Mouse (Mus musculus) embryo, embryonic 11 days (tissue): ENCODE data around the gene Mical1.

Source experiments
- DNase-seq: peaks from one replicate; pipeline ENCODE4 v3.0.0-alpha.2; 2015

Mical1 gene

DNA sequence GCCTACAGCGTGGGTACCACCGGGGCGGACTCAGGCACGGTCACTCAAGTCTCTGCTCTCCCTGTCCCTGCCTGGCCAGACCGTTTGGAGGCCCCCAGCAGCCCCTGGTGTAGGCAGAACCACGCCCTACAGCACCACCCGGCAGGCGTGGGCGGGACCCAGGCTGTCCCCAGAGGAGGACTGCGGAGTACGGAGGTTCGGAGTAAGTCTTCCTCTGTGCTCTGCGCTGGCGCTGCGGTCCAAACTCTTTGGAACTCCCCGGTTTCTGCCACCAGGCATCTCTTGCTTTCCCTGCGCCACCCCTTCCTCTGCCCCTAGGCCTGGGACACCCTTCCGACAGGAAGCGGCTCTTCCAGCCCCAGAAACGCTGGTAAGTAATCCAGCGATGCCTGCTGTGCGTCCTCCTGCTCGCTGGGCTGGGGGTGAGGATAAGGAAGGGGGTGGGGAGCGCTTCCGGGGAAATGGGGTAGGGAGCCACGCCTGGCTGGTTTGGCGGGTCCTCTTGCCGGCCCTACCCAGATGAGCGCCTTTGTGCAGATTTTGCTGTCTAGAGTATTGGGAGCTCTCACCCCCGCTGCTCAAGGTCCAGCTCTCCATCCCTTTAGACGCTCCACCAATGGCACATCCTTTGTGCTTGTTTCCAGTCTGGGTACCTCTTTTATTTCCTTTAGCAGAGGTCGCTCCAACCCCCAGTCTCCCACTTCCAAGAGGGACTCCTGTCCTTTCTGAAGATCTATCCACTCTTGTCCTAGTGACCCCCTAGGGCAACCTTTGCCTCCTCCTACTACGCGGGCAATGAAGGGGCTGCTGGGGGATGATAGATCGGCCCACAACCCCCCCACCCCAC is at the start of gene Mical1:
Gene Mical1, plus strand, starts transcription at position 144 of the 847 bp plus-strand sequence.
- DNase-seq = peak; percentile 76

DNA sequence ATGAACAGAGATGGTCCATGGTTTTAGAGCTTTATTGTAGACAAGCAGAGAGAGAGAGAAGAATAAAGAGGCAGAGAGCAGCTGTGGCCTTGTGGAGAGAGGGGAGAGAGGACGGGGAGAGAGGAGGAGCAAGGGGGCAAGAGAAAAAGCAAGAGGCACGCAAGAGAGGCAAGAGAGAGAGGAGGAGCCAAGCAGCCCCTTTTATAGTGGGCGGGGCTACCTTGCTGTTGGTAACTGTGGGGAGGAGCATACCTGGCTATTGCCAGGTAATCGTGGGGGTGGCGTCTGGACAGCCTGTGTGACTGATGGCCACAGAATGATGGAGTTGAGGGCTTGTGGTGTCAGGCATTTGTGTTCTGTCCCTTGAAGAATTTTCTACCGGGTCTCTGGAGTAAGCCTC is 49.7 kb upstream of the Mical1 start:
- DNase-seq = no peak

DNA sequence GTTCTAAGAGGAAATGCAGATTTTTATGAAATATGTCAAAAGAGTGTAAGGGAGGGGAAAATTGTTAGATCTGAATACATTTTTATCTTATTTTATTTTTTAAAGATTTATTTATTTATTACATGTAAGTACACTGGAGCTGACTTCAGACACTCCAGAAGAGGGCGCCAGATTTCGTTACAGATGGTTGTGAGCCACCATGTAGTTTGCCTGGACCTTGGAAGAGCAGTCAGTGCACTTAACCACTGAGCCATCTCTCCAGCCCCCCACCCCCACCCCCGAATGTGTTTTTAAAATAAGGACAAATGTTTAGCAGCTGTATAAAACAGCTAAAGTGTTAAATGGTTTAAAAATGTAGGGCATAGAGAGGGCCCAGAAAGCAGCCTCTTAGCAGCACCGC is 41.5 kb upstream of the Mical1 start:
- peak; percentile 61 for DNase-seq

DNA sequence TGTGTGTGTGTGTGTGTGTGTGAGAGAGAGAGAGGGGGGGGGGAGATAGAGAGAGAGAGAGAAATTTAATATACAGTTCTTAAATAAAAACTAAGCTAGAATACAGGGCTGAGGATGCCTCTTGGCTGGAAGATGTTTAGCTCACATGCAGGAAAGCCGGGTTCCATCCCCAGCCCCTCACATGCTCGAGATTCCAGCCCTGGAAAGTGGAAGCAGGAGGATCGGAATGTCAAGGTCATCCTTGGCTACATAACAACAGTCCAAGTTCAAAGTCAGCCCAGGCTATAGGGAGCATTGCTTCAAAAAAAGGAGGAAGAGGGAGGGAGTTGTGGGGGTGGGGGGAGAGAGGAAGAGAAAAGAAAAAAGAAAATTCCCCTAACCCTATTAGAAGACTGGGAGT is 41.0 kb upstream of the Mical1 start:
- no peak for DNase-seq

DNA sequence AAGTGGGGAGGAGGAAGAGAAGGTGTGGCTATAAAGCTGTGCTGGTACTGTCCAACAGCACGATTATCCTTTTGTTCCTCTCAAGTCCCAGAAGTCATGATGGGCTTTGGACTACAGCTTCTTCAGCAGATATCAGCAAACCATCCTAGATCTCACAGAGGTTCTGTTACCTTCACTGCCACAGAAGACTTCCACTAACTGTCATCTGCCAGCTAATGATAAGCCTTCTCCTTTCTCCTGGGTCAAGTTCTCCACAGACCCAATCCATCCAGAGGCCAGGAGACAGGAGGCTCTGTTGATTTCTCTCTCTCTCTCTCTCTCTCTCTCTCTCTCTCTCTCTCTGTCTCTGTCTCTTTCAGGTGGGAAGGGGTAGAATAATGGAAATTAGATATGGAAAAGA is 27.9 kb upstream of the Mical1 start:
- no peak for DNase-seq

DNA sequence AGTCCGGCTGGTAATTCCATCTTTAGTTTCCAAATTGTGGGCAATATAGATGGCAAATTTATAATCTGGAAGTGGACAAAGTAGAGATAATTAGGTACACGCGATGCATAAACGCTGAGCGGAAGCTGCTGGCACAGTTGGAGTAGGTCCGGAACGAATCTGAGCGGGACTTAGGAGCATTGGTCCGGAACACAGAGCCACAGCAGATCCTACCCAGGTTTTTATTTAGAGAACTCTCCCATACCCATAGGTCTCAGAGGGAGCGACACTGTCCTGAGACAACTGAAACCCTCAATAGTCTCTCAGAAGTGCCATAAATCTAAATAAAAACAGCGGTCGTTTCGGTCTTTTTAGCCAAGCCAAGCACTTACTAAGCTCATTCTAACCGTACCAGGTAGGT is 26.4 kb upstream of the Mical1 start:
- peak; percentile 63 for DNase-seq

DNA sequence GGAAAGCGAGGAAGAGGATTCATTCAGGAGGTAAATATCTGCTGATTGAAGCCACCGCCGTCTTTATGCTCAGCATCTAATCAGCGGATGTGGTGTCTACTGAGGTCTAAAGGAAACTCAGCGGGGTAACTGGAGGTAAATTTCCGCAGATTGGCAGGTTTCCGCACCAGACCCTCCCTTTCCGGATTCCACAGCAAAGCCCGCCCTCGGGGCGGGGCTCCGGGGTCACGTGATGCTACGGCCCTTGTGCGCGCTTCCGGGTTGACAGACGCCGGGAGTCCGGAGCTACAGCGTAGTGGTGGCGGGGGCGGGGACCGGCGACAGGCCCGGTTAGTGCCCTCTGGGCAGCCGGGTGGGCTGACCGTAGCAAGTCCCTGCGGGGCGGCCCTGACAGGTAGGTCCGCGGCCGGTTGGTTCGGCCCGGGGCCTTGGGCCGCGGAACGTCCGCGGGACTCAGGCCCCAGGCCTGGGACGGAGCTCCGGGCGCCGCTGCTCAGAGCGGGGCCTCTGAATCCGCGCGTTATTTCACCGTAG is 25.9 kb upstream of the Mical1 start, which contains the start of gene Zbtb24:
Gene Zbtb24, plus strand, starts transcription at position 247 of the 534 bp plus-strand sequence.
- peak; percentile 97 for DNase-seq

DNA sequence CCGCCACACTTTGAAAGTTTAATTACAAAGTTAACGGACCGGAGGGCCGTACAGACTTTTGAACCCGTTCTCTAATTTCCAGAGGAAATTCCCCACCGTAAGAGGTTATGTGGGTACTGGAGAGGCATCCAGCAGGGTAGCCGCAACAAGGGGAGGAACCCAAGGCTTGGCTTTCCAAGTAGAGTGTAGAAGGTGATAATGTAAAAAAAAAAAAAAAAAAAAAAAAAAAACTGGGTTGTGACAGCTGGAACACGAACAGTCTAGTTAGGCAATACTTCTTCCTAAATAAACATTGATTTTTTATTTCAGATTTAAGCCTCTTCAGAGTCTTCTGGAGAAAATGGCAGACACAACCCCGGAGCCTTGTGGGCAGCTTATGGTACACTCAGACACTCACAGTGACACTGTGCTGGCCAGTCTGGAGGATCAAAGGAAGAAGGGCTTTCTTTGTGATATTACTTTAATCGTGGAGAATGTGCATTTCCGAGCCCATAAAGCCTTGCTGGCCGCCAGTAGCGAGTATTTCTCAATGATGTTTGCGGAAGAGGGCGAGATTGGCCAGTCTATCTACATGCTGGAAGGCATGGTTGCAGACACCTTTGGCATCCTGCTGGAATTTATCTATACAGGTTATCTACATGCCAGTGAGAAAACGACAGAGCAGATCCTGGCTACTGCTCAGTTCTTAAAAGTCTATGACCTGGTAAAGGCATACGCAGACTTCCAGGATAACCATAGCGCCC is 25.2 kb upstream of the Mical1 start:
- no peak for DNase-seq

DNA sequence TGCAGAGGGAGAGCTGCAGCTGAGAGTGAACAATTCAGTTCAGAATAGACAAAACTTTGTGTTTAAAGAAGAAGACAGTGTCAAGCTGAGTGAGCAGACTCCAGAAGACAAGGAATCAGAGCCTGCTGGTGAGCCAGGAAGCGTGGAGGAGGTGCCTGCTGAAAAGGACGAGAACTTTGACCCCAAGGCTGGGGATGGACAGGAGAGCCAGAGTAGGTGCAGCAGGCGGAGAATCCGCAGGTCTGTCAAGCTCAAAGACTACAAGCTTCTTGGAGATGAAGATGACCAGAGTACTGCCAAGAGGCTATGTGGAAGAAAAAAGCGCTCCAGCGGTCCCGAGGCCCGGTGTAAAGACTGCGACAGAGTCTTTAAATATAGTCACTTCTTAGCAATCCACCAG is 24.5 kb upstream of the Mical1 start:
- DNase-seq = no peak

DNA sequence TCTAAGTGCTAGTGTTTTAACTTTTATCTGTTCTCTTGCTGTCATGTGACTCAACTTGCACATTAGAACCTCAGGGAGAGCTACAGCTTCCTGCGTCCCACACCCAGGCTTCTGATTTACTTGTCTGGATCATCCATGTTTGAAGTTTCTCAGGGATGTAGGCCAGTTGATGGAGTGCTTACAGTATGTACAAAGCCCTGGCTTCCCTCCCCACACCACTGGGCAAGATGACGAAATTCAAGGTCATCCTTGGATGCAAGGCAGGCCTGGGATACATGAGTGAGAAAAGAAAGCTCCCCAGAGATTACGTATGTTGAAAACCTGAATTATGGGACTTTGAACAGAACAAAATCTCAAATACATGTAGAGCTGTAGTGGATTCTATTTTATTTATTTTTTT is 23.3 kb upstream of the Mical1 start:
- no peak for DNase-seq

DNA sequence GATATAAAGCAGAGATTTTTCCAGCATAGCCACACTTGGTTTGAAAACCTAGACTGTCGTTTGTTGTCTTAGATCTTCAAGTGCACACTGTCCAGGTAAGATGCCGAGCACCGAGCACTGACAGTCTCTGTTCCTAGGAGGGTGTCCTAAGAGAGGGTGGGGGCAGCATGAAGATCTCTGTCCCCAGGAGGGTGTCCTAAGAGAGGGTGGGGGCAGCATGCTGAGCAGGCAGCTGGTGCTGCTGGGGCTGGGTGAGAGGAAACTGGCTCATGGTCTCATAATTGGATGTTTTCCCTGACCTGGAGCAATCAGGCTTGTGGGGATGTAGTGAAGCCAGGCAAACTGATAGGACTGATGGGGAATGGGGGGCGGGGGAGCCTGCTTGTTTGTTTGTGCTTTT is 16.1 kb upstream of the Mical1 start:
- DNase-seq = no peak

DNA sequence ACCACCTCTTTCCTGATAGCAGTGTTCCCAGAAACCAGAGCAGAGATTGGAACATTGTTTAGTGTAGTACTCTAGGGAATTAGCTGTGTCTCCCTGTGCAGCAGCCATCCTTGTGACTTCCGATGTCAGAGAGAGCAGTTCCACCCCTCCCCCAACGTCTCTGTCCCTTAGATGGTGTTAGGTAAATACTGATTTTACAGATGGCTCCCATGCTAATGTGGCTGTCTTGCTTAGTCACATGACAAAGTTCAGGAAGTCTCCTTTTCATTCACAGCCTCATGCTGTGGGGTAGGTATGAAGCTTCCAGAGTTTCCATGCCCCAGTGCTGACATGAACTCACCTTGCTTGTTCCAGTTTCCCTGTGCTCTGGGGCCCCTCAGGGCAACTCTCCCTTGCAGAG is 15.6 kb upstream of the Mical1 start:
- DNase-seq = no peak

DNA sequence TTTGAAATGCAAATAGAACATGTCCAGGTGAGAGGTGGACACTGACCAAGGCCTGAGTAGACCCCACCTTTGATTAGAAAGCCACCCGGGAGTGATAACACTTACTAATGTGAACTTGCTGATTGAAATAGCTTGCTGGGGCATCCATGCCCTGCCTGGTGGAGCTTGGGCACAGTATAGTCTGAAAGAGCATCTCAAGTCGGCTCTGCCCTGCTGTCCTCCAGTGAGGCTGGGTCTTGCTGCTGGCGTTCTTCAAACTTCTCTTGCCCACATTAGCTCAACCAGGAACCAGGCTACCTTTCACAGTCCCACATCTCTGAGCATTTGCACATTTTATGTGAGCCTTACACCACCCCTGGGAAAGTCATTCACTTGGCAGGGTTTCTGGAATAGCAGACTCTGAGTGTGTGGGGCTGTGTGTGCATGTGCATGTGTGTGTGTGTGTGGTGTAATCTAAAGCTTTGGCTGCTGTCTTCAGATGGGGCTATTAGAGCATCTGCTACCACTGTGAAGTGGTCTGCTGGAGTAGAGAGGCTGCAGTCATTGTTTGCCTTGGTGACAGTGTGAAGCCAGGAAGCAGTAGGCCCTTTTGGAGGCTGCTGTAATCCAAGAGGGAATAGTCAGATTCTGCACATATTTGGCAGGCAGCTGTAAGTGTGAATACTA is 14.9 kb upstream of the Mical1 start:
- DNase-seq = no peak

DNA sequence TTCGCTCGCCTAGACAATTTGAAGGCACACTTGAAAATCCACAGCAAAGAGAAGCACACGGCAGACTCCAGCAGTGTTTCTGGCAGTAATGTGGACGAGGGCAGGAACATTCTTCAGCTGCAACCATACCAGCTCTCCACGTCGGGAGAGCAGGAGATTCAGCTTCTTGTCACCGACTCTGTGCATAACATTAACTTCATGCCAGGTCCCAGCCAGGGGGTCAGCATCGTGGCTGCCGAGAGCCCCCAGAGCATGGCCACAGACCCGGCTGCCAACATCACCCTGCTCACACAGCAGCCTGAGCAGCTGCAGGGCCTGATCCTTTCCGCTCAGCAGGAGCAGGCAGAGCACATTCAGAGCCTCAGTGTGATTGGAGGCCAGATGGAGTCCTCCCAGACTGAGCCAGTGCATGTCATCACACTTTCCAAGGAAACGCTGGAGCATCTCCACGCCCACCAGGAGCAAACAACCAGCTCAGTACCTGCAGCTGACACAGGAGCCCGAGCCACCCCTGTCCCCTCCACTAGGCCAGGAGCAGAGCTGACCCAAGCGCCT is 11.6 kb upstream of the Mical1 start:
- no peak for DNase-seq

DNA sequence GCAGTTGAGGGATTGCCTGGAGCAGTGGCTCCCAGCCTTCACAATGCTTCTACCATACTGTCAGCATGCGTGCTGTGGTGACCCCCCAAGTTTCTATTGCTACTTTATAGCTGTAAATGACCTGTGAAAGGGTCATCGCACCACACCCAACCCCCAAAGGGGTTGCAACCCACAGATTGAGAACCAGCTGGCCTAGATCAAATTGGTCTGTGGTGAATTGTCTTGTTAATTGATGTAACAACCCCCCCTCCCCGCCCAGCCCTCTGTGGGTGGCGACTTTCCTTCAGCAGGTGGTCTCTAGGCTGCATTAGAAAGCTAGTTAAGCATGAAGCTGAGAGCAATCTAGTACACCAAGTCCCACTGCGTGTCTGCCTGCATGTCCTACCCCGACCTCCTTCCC is 8.8 kb upstream of the Mical1 start:
- DNase-seq = no peak

DNA sequence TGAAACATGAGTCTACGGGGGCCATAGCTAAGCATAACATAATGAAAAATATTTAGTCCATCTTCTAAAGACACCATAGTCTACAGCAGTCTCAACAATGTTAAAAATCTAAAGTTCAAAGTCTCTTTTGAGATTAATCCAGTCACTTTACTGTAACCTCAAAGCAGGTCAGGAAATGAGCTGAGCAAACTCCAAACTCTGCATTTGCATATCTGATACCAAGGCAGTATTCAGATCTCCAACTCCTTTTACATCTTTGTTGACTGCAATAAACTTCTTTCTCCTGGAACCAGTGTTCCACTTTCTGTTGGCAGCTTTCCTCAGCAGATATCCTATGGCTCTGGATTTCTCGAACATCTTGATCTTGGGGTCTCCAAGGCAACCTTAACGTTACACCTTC is 5.4 kb upstream of the Mical1 start:
- DNase-seq = no peak

DNA sequence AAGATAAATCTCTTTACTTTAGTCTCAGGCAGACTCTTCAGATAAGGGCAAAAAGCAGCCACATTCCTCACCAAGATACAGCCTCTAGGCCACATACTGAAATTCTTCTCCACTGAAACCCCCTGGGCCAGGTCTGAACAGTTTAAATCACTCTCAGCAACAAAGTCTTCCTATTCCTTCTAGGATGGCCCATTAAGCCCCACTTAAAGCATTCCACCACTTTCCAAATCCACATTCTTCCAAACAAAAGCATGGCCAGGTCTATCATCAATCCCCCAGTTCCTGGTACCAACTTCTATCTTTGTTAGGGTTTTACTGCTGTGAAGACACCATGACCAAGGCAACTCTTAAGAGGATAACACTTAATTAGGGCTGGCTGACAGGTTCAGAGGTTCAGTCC is 3.6 kb upstream of the Mical1 start:
- no peak for DNase-seq

DNA sequence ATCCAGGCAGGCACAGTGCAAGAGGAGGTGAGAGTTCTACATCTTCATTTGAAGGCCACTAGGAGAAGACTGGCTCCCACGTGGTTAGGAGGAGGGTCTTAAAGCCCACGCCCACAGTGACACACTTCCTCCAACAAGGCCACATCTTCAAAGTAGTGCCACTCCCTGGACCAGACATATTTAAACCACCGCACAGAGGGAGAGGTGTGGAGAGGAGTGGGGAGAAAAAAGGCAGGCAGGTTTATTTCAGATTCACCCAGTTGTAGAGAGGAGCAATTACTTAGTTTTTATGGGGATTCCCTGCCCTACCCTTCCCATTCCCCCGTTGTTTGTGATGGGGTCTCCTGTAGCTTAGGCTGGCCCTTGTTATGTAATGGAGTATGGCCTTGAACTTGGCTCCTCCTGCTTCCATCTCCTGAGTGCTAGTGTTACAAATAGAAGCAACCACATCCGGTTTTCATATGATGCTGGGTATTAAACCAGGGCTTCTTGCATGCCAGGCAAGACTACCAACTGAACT is 3.1 kb upstream of the Mical1 start:
- DNase-seq = no peak

DNA sequence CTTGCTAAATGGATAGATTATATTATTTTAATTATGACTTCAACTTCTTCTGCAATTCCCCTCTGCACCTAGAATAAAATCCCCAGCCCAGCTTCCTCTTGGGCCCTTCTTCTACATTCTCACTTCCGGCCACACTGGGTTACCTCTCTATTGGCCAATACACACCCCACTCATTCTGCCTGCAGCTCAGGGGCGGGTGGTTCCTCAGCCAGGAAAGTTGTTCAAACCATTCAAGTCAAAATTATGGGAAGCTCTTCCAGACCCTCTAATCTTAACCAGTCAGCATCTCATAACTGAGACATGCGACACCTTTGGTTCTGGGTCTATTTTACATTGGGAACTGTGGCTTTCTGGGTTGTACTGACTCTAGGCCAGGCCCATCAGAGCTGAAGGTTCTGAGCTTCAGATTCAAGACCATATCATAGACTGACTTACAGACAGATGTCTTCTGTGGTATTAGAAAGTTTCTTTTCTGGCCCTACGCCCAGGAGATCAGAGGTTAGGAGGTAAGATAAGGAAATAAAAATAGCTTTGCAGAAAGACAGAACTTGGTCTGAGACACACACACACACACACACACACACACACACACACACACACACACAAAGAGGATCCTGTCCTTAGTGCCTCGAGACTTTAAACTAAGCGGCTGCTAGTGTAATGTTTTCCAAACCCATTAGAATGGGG is 2.2 kb upstream of the Mical1 start:
- DNase-seq = no peak

DNA sequence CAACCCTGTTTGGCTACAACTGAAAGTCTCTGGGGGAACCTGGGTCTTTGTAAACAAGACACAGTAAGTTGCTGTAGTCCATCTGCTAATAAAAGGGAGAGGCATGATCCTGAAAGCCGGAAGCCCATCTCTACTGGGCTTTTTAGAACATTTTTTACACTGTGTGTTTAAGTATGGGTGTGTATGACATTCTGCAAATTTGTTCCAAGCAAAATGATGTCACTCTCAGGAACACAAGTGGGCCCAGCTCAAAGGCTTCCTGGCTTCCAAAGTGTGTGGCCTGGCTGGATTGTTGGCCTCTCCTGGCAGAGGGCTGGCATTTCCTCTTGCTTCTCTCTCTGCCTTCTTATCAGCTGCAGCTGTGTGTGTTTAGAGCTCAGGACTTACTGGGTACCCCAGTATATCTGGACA is 1.1 kb upstream of the Mical1 start:
- no peak for DNase-seq

DNA sequence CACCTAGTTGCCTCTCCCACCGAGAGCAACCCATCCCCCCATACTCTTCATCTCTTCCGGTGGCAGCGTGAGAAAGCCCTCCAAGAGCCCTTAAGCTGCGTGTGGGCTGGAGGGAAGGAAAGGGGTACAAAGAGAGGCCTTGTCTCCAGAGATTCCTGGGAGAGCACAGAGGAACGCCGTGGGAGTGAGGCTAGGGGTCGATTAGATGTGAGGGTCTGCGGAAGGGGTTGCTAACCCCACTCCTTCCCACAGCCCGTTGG is 834 bp downstream of the Mical1 start:
- peak; percentile 82 for DNase-seq
